Mouse (Mus musculus) gastrocnemius, adult 18-20 months (tissue): Measurements from ENCODE around the gene Mycbp. TPM values are rescaled to one million over a fixed set of nuclear protein-coding genes. Genes with fewer than 3 reads are reported as not detected.
"Not testable (repeated sequence)": the region's sequence is repeated elsewhere in the genome, so short reads cannot be mapped to it uniquely, and the experiment has no call there.

Source experiments
- DNase-seq: peaks from one replicate; pipeline ENCODE4 v3.0.0; 2021; ENCODE audit warnings: low spot score
- total RNA-seq, 2 experiments: library from RNA; stranded (reverse); gene quantifications; 2 replicates each; pipeline ENCODE4 v1.2.3; 2021

Gene Mycbp
- total RNA-seq, 2 experiments from 2014 or later: 17.9 to 19.5 TPM

DNA sequence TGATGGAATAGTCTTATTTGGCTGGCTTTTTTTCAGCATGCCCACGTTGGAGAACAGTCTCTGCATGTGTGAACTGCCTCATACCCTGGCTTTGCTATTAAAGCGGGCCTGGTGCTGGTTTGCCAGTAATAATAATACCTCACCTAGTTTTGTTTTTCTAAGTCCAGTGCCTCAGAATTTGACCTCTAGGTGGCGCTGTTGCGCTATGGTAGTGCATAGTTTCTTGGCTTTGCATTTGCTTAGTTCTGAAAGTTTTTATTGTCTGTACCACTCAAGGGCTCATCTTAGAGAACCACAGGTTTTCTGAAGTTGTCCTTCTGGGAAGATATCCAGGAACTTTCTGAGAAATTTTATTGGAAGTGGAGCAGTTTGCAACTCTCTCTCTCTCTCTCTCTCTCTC, 35.2 kb downstream of the Mycbp start:
- peak; percentile 62 for DNase-seq

DNA sequence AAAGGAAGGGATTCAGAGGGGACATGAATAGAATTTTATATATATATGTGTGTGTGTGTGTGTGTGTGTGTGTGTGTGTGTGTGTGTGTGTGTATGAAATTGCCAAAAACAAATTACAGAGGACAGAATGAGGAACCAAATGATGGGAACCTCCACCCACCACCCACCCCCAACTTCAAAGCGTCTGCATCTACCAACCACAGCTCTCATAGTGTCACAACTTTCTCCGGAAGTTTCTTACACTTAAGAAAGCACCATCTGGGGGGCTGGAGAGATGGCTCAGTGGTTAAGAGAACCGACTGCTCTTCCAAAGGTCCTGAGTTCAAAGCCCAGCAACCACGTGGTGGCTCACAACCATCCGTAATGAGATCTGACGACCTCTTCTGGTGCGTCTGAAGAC, 36.2 kb downstream of the Mycbp start:
- DNase-seq: not testable (repeated sequence)

- no peak for DNase-seq
Measured at GRCm38 (mm10) chr4:123946701-123947100, 42.1 kb downstream of the Mycbp start.

DNA sequence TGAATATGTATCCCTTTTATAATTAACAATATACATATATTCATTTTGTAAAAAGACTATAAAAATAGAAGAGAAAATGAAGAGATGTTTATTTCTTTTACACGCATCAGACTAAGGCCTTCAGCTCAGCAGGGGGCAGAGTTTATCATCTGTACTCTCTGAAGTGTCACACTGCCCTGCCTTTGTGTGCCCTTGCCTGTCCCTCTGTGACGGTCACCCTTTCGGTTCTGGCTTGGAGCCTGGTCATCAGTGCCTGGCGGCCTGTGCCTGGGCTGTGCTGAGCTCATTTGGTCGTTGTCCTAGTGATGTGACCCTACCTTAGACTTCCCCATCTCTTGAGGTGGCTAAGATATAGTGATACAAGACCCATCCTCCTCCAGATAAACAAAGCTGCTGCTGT, 42.5 kb downstream of the Mycbp start:
- no peak for DNase-seq

- DNase-seq: no peak
Measured at GRCm38 (mm10) chr4:123948901-123949300, 44.3 kb downstream of the Mycbp start.

GRCm38 (mm10) chr4:123949649-123950048, 45.0 kb downstream of the Mycbp start:
- no peak for DNase-seq

DNA sequence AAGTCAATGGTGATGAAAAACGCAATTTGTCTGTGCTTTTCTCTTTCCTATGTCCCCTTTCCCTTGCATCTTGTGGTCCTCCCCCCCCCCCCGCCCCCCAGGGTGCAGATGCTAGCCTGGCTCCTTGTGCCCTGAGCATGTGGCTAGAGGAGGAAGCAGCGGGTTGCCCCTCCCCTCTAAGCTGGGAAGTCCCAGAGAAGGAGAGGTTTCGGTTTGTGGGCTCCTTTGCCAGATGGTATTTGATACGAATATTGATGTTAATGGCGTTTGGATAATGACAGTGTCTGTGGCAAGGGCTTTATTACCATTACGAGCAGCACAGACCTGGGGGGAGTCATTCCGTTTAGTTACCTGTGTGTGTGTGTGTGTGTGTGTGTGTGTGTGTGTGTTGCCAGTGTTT, 47.4 kb downstream of the Mycbp start:
- no peak for DNase-seq

DNA sequence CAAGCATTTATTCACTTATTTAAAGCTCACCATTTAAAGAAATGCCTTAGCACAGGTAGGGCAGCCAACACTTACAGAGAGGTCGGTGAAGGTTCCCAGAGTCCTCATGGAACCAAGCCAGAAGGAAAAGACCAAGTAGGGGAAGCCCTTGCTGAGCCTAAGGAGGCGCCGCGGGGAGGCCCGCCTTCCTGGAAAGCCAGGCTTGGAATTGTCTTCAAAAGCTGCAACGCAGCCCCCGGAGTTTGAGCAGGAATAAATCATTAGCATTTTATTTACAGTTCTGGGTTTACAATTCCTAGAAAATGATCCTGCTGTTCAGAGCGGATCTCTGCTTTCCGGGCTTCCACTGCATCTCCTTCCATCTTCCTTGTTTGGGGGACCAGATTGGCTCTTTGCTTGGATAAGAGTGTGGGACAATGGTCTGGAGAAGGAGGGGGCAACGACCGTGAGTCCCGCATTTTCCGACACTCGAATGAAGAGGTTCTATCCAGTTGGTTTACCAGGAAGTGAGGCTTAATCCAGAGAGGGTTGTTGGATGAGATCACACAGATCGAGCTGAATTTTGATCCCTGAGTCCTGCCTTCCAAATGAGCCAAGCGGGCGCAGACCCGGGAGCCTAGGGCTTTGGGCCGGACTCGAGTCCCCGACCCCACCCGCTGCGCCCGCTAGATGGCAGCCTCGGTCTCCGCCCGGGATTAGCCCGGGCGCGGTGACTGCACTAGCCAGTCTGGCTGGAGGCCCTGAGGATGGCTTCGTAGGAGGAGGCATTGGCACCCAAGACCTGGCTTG, 52.3 kb downstream of the Mycbp start:
- DNase-seq: peak; percentile 56

DNA sequence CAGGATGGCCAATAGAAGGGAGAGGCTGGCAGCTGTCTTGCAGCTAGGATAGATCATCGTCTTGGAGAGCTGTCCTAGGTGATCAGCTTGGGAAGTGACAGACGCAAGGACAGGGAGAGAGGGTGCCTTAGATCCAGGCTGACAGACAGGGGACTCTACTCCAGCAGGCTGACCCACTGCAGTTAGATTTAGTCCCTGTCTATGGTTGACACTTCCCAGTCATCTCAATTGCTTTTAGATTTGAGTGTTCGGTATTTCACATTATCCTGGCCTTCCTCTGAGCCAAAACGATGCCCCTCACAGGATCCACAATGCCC, 52.8 kb downstream of the Mycbp start:
- no peak for DNase-seq

- no peak for DNase-seq
Measured at GRCm38 (mm10) chr4:123957891-123958290, 53.3 kb downstream of the Mycbp start.

GRCm38 (mm10) chr4:123960955-123961354, 56.3 kb downstream of the Mycbp start:
- no peak for DNase-seq

Other genes starting within 250 kb of the Mycbp start
- 10 to 100 TPM; 49.0 to 55.4 TPM for gene Macf1, start 220.5 kb upstream of the Mycbp start, total RNA-seq
- gene Ndufs5, start 186.6 kb upstream of the Mycbp start, total RNA-seq: 100 to 1,000 TPM; 270 to 291 TPM
- gene Akirin1, start 154.5 kb upstream of the Mycbp start, total RNA-seq: 10 to 100 TPM; 22.0 to 23.3 TPM
- not detected for gene Rhbdl2, start 117.0 kb upstream of the Mycbp start, total RNA-seq
- not detected for gene 4933427I04Rik, start 45.2 kb upstream of the Mycbp start, total RNA-seq
- gene Rragc, start 12.6 kb downstream of the Mycbp start, total RNA-seq: 10 to 100 TPM; 18.7 to 23.1 TPM
- gene 4930535I16Rik, start 13.2 kb downstream of the Mycbp start, total RNA-seq: not detected